Mouse (Mus musculus) ES-Bruce4 (cell line): ENCODE data around the gene Ndufa11.

Experiments used
- CTCF ChIP-seq: IDR thresholded peaks from one replicate; pipeline ENCODE4 v1.8.1; 2011; ENCODE audit warnings: low read depth, low read length
- EP300 ChIP-seq: IDR thresholded peaks from 2 replicates; pipeline ENCODE4 v1.6.1; 2011; ENCODE audit warnings: low read depth, low read length; ENCODE audit not compliant: insufficient read depth
- POLR2A ChIP-seq: IDR thresholded peaks from one replicate; pipeline ENCODE4 v1.8.1; 2011; ENCODE audit warnings: low read length; ENCODE audit not compliant: insufficient read depth

DNA sequence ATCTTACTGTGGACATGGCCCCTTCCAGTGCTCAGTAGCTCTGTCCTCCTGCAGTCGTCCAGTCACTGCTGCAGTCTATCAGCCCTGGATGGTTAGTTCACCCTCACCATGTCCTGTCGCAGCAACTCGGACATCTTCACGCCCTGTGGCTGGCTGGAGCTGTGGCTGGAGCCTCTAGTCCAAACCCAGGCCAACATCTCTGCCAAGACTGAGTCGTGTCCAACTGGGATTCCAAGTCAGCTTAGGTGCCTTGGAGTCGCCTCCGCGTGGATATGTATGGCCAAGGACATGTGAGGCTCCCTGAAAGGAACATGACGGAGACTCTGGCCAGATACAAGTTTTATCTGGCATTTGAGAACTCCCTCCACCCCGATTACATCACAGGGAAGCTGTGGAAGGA lies 20.7 kb downstream of the Ndufa11 start:
- TF ChIP-seq CTCF (no peak), EP300 (no peak), POLR2A (no peak)
